Mouse (Mus musculus): ENCODE measurements around the gene Nepn. TPM values are rescaled to one million over a fixed set of nuclear protein-coding genes. Genes with fewer than 3 reads are reported as not detected.
"Not testable (repeated sequence)": the region's sequence is repeated elsewhere in the genome, so short reads cannot be mapped to it uniquely, and the experiment has no call there.

The Nepn gene
- polyA plus RNA-seq (2016; fragmentation: Nextera tagmentation; extraction: Ambion mirVana) = 7.6 TPM in 1 of 2 replicates, not detected in the other

DNA sequence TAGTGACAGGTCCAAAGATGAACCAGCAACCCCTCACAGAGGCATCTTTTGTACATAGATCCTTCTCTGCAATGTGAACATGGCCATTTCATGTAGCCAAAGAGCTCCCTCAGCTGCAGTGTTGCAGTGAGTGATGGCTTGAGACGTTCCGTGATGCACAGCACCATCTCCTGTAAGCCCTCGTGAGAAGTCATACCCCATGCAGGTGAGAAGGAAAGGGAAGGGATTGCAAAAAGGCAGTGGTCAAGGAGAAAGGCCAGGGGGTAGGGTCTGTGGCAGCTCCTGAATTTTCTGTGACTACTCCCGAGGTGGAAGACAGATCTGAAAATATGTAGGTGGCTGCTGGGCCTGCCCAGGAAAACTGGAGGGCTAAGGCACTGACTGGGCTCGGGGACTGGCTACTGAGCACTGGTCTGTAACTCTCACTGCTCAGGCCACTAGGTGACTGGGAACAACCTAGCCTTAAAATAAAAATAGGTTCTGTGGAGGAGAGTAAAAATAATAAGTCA lies at the start of gene Nepn:
TSS of gene Nepn (plus strand) at position 51 of the 509 bp plus-strand sequence.
- Histone ChIP-seq H3K36me3 (no peaks in the 10 kb centered on the region), H3K9me3 (no peaks in the 10 kb centered on the region), H3K4me3 (no peak within 1 kb of the TSS), H3K27ac (no peak within 1 kb of the TSS), H3K27me3 (ENCODE audit: insufficient read depth, poor library complexity, severe bottlenecking) (no peaks in the 10 kb centered on the region), H3K4me1 (no peaks in the 10 kb centered on the region)
- 64% methylated on average over 5 of the region's 5 CpGs for WGBS
- no peak for DNase-seq (ENCODE audit: low spot score)

GRCm38 (mm10) chr10:52343324-52343723 lies 45.4 kb upstream of the Nepn start:
- H3K4me1 ChIP-seq; H3K9me3 ChIP-seq; H3K27ac ChIP-seq; H3K4me3 ChIP-seq; H3K27me3 ChIP-seq (ENCODE audit: insufficient read depth, poor library complexity, severe bottlenecking); DNase-seq (ENCODE audit: low spot score): not testable (repeated sequence)
- H3K36me3 ChIP-seq = peaks cover 79% of the 10 kb centered on the region
- WGBS = 88% methylated on average over 4 of the region's 4 CpGs

DNA sequence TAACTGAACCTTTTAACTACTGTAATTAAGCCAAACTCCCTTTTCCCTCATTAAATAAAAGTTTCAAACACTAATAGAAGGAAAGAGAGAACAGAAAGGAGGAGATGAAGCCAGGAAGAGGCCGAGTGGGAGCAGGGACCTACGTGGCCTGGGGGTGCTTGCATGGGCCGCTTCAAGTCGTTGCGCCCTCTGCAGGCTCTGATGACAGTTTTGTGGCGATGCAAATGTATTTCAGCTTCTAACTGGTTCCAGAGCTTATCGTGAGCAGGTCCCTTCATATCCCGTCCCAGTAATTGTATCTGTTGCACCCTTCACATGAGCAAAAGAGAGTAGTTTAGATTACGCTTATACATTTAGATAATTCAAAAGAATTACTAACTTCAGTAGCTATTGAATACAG lies 35.6 kb upstream of the Nepn start:
- H3K4me1 ChIP-seq = no peaks in the 10 kb centered on the region
- no peaks in the 10 kb centered on the region for H3K9me3 ChIP-seq
- peaks cover 50% of the 10 kb centered on the region for H3K36me3 ChIP-seq
- DNase-seq (ENCODE audit: low spot score) = no peak
- 78% methylated on average over 9 of the region's 9 CpGs for WGBS
- H3K27me3 ChIP-seq (ENCODE audit: insufficient read depth, poor library complexity, severe bottlenecking) = no peaks in the 10 kb centered on the region
- H3K27ac ChIP-seq = no peak overlapping the region
- H3K4me3 ChIP-seq = no peak overlapping the region

DNA sequence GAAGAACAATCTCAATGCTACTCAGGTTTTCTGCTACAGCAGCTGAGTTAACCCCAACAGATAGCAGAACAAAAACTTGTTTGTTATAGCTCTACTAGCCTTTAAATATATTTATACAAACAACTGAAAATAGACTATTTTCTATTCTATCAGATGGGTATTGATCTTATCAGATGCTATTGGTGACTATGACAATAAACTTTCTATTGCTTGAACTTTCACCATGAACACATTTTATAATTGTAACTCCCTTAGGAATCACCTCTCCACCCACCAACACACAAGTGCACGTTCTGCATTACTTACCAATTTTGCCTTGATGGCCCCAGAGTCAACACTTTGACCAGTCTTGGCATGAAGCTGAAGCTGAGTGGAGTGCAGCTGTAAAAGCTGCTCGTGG lies 30.3 kb upstream of the Nepn start, which contains the start of gene Gm26741:
TSS of gene Gm26741 (plus strand) at position 301 of the 400 bp plus-strand sequence.
- Histone ChIP-seq H3K9me3 (no peaks in the 10 kb centered on the region), H3K4me3 (no peak within 1 kb of the TSS), H3K27ac (no peak within 1 kb of the TSS), H3K4me1 (no peaks in the 10 kb centered on the region), H3K36me3 (peaks cover 12% of the 10 kb centered on the region), H3K27me3 (ENCODE audit: insufficient read depth, poor library complexity, severe bottlenecking) (no peaks in the 10 kb centered on the region)
- no peak for DNase-seq (ENCODE audit: low spot score)
- 91% methylated on average over 2 of the region's 2 CpGs for WGBS

GRCm38 (mm10) chr10:52360241-52360735 lies 28.5 kb upstream of the Nepn start:
- no peak overlapping the region for H3K27ac ChIP-seq
- H3K9me3 ChIP-seq = no peaks in the 10 kb centered on the region
- no peaks in the 10 kb centered on the region for H3K4me1 ChIP-seq
- DNase-seq (ENCODE audit: low spot score) = no peak
- H3K27me3 ChIP-seq (ENCODE audit: insufficient read depth, poor library complexity, severe bottlenecking) = no peaks in the 10 kb centered on the region
- 95% methylated on average over 4 of the region's 4 CpGs for WGBS
- H3K4me3 ChIP-seq = no peak overlapping the region
- H3K36me3 ChIP-seq = peaks cover 6% of the 10 kb centered on the region; the same call in 1 of the 2 replicates

- WGBS = 89% methylated on average over 9 of the region's 9 CpGs
- H3K4me3 ChIP-seq = no peak overlapping the region
- DNase-seq (ENCODE audit: low spot score) = no peak
- peaks cover 6% of the 10 kb centered on the region; the same call in 1 of the 2 replicates for H3K36me3 ChIP-seq
- H3K27me3 ChIP-seq (ENCODE audit: insufficient read depth, poor library complexity, severe bottlenecking) = no peaks in the 10 kb centered on the region
- H3K4me1 ChIP-seq = no peaks in the 10 kb centered on the region
- H3K27ac ChIP-seq = no peak overlapping the region
- H3K9me3 ChIP-seq = no peaks in the 10 kb centered on the region
Observed at GRCm38 (mm10) chr10:52360862-52361609, 27.7 kb upstream of the Nepn start.

- WGBS = 85% methylated on average over 4 of the region's 4 CpGs
- DNase-seq (ENCODE audit: low spot score) = no peak
- H3K27ac ChIP-seq = no peak overlapping the region
- H3K27me3 ChIP-seq (ENCODE audit: insufficient read depth, poor library complexity, severe bottlenecking) = no peaks in the 10 kb centered on the region
- H3K36me3 ChIP-seq = no peaks in the 10 kb centered on the region
- no peak overlapping the region for H3K4me3 ChIP-seq
- no peaks in the 10 kb centered on the region for H3K4me1 ChIP-seq
- H3K9me3 ChIP-seq = no peaks in the 10 kb centered on the region
Observed at GRCm38 (mm10) chr10:52368376-52368775, 20.4 kb upstream of the Nepn start.

DNA sequence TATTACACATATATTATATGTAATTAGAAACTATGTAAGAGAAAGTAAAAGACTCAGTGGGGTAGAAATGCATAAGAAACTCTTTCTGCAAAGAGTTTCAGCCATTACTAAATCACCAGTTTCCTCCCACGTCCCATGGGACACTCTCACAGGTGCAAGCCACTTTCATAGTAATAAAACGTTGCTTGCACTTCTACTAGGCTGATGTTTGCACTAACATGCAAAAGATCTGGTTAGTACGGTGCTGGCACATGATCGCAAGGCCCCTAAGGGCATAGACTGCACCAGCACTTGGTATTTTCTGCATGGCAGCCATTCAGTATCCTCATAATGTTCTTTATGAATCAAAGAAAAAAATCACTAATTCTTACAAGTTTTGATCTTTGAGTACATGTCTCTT lies 14.9 kb upstream of the Nepn start:
- H3K4me1 ChIP-seq = no peaks in the 10 kb centered on the region
- no peaks in the 10 kb centered on the region for H3K27me3 ChIP-seq (ENCODE audit: insufficient read depth, poor library complexity, severe bottlenecking)
- 0 out of 2 replicates have a peak, but pooled peaks cover 2% of the 10 kb centered on the region for H3K36me3 ChIP-seq
- H3K4me3 ChIP-seq = no peak overlapping the region
- no peak for DNase-seq (ENCODE audit: low spot score)
- WGBS = 89% methylated on average over 4 of the region's 4 CpGs
- H3K27ac ChIP-seq = no peak overlapping the region
- no peaks in the 10 kb centered on the region for H3K9me3 ChIP-seq

GRCm38 (mm10) chr10:52374651-52375050 lies 14.1 kb upstream of the Nepn start:
- DNase-seq (ENCODE audit: low spot score) = no peak
- 0 out of 2 replicates have a peak, but pooled peaks cover 2% of the 10 kb centered on the region for H3K36me3 ChIP-seq
- H3K9me3 ChIP-seq = no peaks in the 10 kb centered on the region

GRCm38 (mm10) chr10:52376422-52376821 lies 12.3 kb upstream of the Nepn start:
- H3K36me3 ChIP-seq = 0 out of 2 replicates have a peak, but pooled peaks cover 2% of the 10 kb centered on the region
- no peak for DNase-seq (ENCODE audit: low spot score)
- H3K27ac ChIP-seq = no peak overlapping the region
- H3K27me3 ChIP-seq (ENCODE audit: insufficient read depth, poor library complexity, severe bottlenecking) = no peaks in the 10 kb centered on the region
- no peak overlapping the region for H3K4me3 ChIP-seq
- H3K4me1 ChIP-seq = peaks cover 3% of the 10 kb centered on the region; the same call in 1 of the 2 replicates
- H3K9me3 ChIP-seq = no peaks in the 10 kb centered on the region
- 78% methylated on average over 2 of the region's 2 CpGs for WGBS

More at GRCm38 (mm10) chr10:52374651-52375050, 14.1 kb upstream of the Nepn start:
- peaks cover 3% of the 10 kb centered on the region; the same call in 1 of the 2 replicates for H3K4me1 ChIP-seq
- no peaks in the 10 kb centered on the region for H3K27me3 ChIP-seq (ENCODE audit: insufficient read depth, poor library complexity, severe bottlenecking)
- no peak overlapping the region for H3K27ac ChIP-seq
- no peak overlapping the region for H3K4me3 ChIP-seq

GRCm38 (mm10) chr10:52377813-52378212 lies 11.0 kb upstream of the Nepn start:
- peaks cover 7% of the 10 kb centered on the region; the same call in 1 of the 2 replicates for H3K4me1 ChIP-seq
- H3K27ac ChIP-seq = no peak overlapping the region
- DNase-seq (ENCODE audit: low spot score) = no peak
- no peaks in the 10 kb centered on the region for H3K9me3 ChIP-seq
- WGBS = 93% methylated on average over 2 of the region's 2 CpGs
- no peaks in the 10 kb centered on the region for H3K27me3 ChIP-seq (ENCODE audit: insufficient read depth, poor library complexity, severe bottlenecking)
- H3K4me3 ChIP-seq = no peak overlapping the region
- H3K36me3 ChIP-seq = 0 out of 2 replicates have a peak, but pooled peaks cover 2% of the 10 kb centered on the region

- under 1% methylated on average over 19 of the region's 19 CpGs for WGBS
- Histone ChIP-seq H3K27ac (peak overlapping the region; percentile 97), H3K9me3 (no peaks in the 10 kb centered on the region), H3K36me3 (0 out of 2 replicates have a peak, but pooled peaks cover 2% of the 10 kb centered on the region), H3K27me3 (ENCODE audit: insufficient read depth, poor library complexity, severe bottlenecking) (no peaks in the 10 kb centered on the region), H3K4me1 (peaks cover 10% of the 10 kb centered on the region; the same call in 1 of the 2 replicates), H3K4me3 (peak overlapping the region; percentile 93)
- DNase-seq (ENCODE audit: low spot score) = peak; percentile 85
Observed at GRCm38 (mm10) chr10:52381321-52381801, 7.4 kb upstream of the Nepn start.
